Mouse (Mus musculus): ENCODE measurements at regions not wholly inside any gene's neighbourhood (a gene's known extent, or its start where the extent isn't known, plus 50 kb on each side); places are given as distances from the start of the nearest gene placed in this dataset.

DNA sequence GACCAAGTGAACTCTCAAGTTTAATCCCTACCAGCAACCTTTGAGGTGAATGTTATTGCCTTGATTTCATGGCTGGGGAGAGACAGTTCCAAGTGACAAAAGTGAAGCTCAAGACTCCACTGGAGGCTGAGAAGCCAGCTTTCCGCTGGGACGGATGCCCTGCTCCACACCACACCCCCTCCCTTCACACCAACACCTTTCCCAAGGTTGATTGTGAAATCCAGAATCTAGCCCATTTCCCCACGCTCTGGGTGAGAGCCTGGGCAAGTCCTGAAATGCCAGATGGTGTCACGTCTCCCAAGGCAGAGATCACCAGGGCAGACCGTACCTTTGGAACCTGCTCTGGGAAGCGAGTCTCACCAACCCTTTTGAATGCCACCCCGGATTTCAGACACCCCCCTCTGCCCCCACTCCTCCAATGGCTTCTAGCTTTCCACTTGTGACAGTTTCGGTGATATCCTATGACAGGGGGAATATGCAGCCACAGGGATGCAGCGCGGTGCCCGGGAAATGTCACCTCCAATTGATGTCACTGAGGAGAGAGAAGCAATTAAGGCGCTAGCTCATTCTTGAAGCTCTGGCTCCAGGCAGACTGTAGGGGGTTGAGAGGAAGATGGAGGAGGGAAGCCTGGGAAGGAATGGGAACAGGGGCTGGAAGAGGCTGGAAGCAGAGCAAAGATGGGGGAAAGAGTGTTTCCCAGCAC, 379.0 kb downstream of the Med13l start:
- H3K4me3 ChIP-seq (replicated peaks; ENCODE audit: low read length): no peak overlapping the region
- peaks cover 16% of the 10 kb centered on the region; the same call in 1 of the 2 replicates for H3K27me3 ChIP-seq (ENCODE audit: insufficient read depth, low read length)
- H3K36me3 ChIP-seq (ENCODE audit: insufficient read depth, low read length): no peaks in the 10 kb centered on the region
- H3K4me1 ChIP-seq (replicated peaks; ENCODE audit: low read depth, low read length): no peaks in the 10 kb centered on the region
- peaks cover 27% of the 10 kb centered on the region for H3K9me3 ChIP-seq (ENCODE audit: low read length)
- TF ChIP-seq POU5F1 (IDR thresholded peaks at IDR 0.05; ENCODE audit: borderline replicate concordance, low read length) (no peak), NANOG (IDR thresholded peaks at IDR 0.05; ENCODE audit: borderline replicate concordance, low read length) (no peak), CTCF (conservative IDR thresholded peaks at IDR 0.05; ENCODE audit: low read length) (no peak)

DNA sequence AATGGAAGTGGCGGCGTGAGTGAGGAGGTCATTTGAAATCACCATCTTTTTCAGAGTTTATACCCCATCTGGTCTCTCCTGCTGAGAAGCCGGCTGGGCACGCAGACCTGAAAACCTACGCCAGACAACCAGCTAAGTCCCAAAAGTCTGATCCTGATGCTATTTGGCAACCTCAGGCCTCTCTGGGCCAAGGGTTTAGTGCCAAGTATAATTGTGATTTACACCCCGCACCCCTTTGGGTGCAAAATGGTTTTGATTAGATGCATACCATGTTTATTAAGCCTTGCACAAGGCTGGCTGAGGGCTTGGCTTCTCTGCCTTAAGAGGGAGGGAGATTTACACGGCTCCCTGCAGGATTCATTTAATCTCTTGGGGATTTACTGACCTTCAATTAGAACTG, 383.8 kb downstream of the Med13l start:
- Histone ChIP-seq H3K36me3 (ENCODE audit: insufficient read depth, low read length) (no peaks in the 10 kb centered on the region), H3K4me1 (replicated peaks; ENCODE audit: low read depth, low read length) (peaks cover 23% of the 10 kb centered on the region), H3K9me3 (ENCODE audit: low read length) (peaks cover 27% of the 10 kb centered on the region), H3K4me3 (replicated peaks; ENCODE audit: low read length) (no peak overlapping the region), H3K27me3 (ENCODE audit: insufficient read depth, low read length) (peaks cover 11% of the 10 kb centered on the region; the same call in 1 of the 2 replicates)
- TF ChIP-seq CTCF (conservative IDR thresholded peaks at IDR 0.05; ENCODE audit: low read length) (no peak), NANOG (IDR thresholded peaks at IDR 0.05; ENCODE audit: borderline replicate concordance, low read length) (no peak), POU5F1 (IDR thresholded peaks at IDR 0.05; ENCODE audit: borderline replicate concordance, low read length) (no peak)

DNA sequence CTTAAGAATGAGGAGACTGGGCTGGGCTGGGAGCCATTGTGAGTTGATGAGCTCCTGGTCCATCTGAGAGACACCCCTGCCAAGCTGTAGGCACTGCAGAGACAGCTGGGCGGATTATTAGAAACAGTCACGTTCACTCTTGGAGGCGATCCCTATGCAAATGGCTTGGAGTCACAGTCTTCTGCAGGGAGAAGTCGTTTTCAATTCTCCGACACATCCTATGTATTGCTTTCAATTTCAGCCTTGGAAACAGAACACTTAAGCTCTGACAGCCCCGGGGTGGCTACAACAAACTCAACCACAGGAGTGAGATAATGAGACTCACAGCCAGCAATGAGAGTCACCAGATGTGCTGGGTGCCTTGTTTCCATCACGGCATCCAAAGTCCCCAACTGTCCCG, 385.6 kb downstream of the Med13l start:
- H3K27me3 ChIP-seq (ENCODE audit: insufficient read depth, low read length): peaks cover 10% of the 10 kb centered on the region; the same call in 1 of the 2 replicates
- H3K36me3 ChIP-seq (ENCODE audit: insufficient read depth, low read length): no peaks in the 10 kb centered on the region
- H3K4me1 ChIP-seq (replicated peaks; ENCODE audit: low read depth, low read length): peaks cover 23% of the 10 kb centered on the region
- H3K4me3 ChIP-seq (replicated peaks; ENCODE audit: low read length): no peak overlapping the region
- no peak for TF ChIP-seq NANOG (IDR thresholded peaks at IDR 0.05; ENCODE audit: borderline replicate concordance, low read length)
- TF ChIP-seq CTCF (conservative IDR thresholded peaks at IDR 0.05; ENCODE audit: low read length): no peak
- no peak for TF ChIP-seq POU5F1 (IDR thresholded peaks at IDR 0.05; ENCODE audit: borderline replicate concordance, low read length)
- H3K9me3 ChIP-seq (ENCODE audit: low read length): peaks cover 20% of the 10 kb centered on the region

DNA sequence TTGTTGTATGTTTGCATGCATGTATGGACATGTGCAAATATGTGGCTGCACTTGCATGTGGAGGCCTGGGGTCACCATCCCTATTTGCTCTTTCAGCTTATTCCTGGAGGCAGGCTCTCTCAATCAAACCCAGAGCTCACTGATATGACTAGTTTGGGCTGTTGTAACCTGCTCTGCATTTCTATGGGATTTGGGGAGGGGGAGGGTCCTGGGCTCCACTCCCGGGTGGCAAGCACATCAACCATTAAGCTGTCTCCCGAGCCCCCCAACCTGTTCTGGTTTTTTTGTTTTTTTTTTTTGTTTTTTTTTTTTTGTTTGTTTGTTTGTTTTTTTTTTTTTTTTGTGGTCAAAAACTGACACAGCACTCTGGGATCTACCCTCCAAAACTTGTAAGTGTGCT, 386.5 kb downstream of the Med13l start:
- H3K36me3 ChIP-seq (ENCODE audit: insufficient read depth, low read length): no peaks in the 10 kb centered on the region
- peaks cover 10% of the 10 kb centered on the region; the same call in 1 of the 2 replicates for H3K27me3 ChIP-seq (ENCODE audit: insufficient read depth, low read length)
- peaks cover 23% of the 10 kb centered on the region for H3K4me1 ChIP-seq (replicated peaks; ENCODE audit: low read depth, low read length)
- TF ChIP-seq NANOG (IDR thresholded peaks at IDR 0.05; ENCODE audit: borderline replicate concordance, low read length) (no peak), CTCF (conservative IDR thresholded peaks at IDR 0.05; ENCODE audit: low read length) (no peak), POU5F1 (IDR thresholded peaks at IDR 0.05; ENCODE audit: borderline replicate concordance, low read length) (no peak)
- peaks cover 11% of the 10 kb centered on the region for H3K9me3 ChIP-seq (ENCODE audit: low read length)
- H3K4me3 ChIP-seq (replicated peaks; ENCODE audit: low read length): no peak overlapping the region

DNA sequence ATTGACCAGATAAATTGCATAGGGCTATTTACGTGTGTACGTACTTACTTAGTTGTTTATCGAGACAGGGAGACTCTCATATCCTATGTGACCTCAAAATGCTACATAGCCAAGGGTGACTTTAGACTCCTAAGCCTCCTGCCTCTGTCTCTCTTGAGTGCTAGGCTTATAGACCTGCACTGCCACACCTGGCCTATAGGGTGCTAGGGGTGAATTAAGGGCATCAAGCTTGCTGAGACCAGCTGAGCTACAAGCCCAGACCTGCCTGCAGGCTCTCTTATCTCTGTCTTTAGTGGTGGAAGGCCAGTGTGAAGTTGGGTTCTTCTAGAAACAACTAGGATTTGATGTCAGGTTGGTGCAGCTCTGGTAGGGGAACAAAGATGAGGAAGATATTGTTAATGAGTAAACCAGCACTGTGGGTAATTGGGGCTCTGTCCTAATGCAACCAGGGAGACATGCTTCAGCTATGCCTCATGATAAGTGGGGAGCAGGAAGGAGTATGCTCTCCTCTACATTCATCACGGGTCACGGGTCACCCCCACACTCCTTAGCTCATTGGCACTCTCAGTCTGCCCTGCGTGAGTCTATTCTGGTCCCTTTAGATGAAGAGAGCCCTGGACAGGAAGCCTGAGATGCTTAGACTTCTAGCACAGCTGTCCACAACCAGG, 387.8 kb downstream of the Med13l start:
- H3K4me3 ChIP-seq (replicated peaks; ENCODE audit: low read length): no peak overlapping the region

DNA sequence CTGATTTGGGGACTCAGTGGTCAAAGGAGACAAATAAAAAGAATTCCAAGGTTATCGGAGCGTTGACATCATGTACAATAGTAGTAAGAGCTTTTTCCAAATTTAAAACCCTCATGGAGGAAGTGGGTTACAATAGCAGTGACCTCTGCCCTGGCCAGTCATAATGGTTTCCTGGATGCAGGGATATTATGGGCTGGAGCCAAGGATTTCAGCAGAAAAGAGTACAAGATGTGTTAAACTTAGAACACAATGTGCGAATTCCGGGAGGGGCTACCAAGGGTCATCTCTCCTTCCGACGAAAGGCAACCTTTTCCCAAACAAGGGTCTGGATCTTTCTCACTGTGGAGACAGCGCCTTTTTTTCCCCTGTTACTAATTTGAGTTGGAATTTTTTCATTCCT, 390.6 kb downstream of the Med13l start:
- H3K4me1 ChIP-seq (replicated peaks; ENCODE audit: low read depth, low read length): peaks cover 17% of the 10 kb centered on the region
- H3K36me3 ChIP-seq (ENCODE audit: insufficient read depth, low read length): no peaks in the 10 kb centered on the region
- no peaks in the 10 kb centered on the region for H3K9me3 ChIP-seq (ENCODE audit: low read length)
- H3K27me3 ChIP-seq (ENCODE audit: insufficient read depth, low read length): no peaks in the 10 kb centered on the region; the same call in 1 of the 2 replicates
- H3K4me3 ChIP-seq (replicated peaks; ENCODE audit: low read length): no peak overlapping the region
- TF ChIP-seq CTCF (conservative IDR thresholded peaks at IDR 0.05; ENCODE audit: low read length) (no peak), NANOG (IDR thresholded peaks at IDR 0.05; ENCODE audit: borderline replicate concordance, low read length) (no peak), POU5F1 (IDR thresholded peaks at IDR 0.05; ENCODE audit: borderline replicate concordance, low read length) (no peak)

More for the DNA sequence above, 387.8 kb downstream of the Med13l start:
- Histone ChIP-seq H3K36me3 (ENCODE audit: insufficient read depth, low read length) (no peaks in the 10 kb centered on the region), H3K9me3 (ENCODE audit: low read length) (no peaks in the 10 kb centered on the region), H3K4me1 (replicated peaks; ENCODE audit: low read depth, low read length) (peaks cover 23% of the 10 kb centered on the region), H3K27me3 (ENCODE audit: insufficient read depth, low read length) (peaks cover 3% of the 10 kb centered on the region; the same call in 1 of the 2 replicates)
- TF ChIP-seq NANOG (IDR thresholded peaks at IDR 0.05; ENCODE audit: borderline replicate concordance, low read length) (no peak), POU5F1 (IDR thresholded peaks at IDR 0.05; ENCODE audit: borderline replicate concordance, low read length) (no peak), CTCF (conservative IDR thresholded peaks at IDR 0.05; ENCODE audit: low read length) (no peak)

DNA sequence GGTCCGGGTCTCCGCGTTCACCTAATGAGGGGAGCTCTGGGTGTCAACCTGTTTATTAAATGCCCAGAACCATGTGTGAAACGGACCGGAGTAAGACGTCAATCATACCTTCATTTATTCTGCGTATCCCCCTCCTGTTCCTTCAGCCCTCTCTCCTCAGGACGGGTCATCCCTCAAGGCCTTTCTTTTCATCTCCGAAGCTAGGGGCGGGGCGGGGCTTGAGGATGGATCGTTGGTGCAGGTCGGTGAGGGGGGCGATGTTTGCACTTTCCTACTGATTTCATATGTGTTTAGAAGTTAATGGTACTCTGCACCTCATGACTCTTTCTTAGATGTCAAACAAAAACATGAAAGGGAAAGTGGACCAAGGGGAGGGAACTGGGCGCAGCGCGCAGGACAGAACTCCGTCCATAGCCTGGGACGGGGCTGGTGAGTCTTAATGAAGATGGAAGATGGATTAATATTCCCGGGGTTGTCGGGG, 400.1 kb downstream of the Med13l start:
- TF ChIP-seq CTCF (conservative IDR thresholded peaks at IDR 0.05; ENCODE audit: low read length) (no peak), POU5F1 (IDR thresholded peaks at IDR 0.05; ENCODE audit: borderline replicate concordance, low read length) (no peak), NANOG (IDR thresholded peaks at IDR 0.05; ENCODE audit: borderline replicate concordance, low read length) (no peak)

DNA sequence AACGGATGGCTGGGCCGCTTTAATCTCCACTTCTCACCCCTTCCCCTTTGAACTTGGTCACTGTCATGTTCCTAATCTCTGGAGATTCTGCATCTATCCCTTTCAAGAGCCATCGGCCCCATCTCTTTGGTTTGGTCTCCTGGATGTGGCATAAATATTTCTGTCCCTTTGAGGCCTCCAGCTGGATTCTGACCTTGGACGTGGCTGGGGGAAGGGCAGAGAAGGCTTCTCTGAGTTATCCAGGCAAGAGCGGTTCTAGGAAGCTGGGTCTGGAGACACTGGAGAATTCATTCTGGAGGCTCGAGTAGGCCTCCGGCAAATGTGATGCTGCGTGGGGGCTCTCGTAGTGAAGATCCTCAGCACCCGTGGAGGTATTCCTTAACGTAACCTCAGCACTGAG, 400.6 kb downstream of the Med13l start:
- no peaks in the 10 kb centered on the region for H3K36me3 ChIP-seq (ENCODE audit: insufficient read depth, low read length)
- H3K4me1 ChIP-seq (replicated peaks; ENCODE audit: low read depth, low read length): peaks cover 20% of the 10 kb centered on the region
- no peak overlapping the region for H3K4me3 ChIP-seq (replicated peaks; ENCODE audit: low read length)
- TF ChIP-seq CTCF (conservative IDR thresholded peaks at IDR 0.05; ENCODE audit: low read length): no peak
- no peak for TF ChIP-seq POU5F1 (IDR thresholded peaks at IDR 0.05; ENCODE audit: borderline replicate concordance, low read length)
- no peak for TF ChIP-seq NANOG (IDR thresholded peaks at IDR 0.05; ENCODE audit: borderline replicate concordance, low read length)
- peaks cover 5% of the 10 kb centered on the region; the same call in 1 of the 2 replicates for H3K27me3 ChIP-seq (ENCODE audit: insufficient read depth, low read length)
- H3K9me3 ChIP-seq (ENCODE audit: low read length): no peaks in the 10 kb centered on the region

More for the DNA sequence above, 400.1 kb downstream of the Med13l start:
- H3K36me3 ChIP-seq (ENCODE audit: insufficient read depth, low read length): no peaks in the 10 kb centered on the region
- H3K9me3 ChIP-seq (ENCODE audit: low read length): no peaks in the 10 kb centered on the region
- no peak overlapping the region for H3K4me3 ChIP-seq (replicated peaks; ENCODE audit: low read length)
- peaks cover 19% of the 10 kb centered on the region for H3K4me1 ChIP-seq (replicated peaks; ENCODE audit: low read depth, low read length)
- H3K27me3 ChIP-seq (ENCODE audit: insufficient read depth, low read length): peaks cover 5% of the 10 kb centered on the region; the same call in 1 of the 2 replicates
